Mouse (Mus musculus): ENCODE data around the gene Tbc1d8b. TPM values are rescaled to one million over a fixed set of nuclear protein-coding genes. Genes with fewer than 3 reads are reported as not detected.

Gene Tbc1d8b
- total RNA-seq, 2 experiments from 2014 or later, result 9.7 to 10.1 TPM

DNA sequence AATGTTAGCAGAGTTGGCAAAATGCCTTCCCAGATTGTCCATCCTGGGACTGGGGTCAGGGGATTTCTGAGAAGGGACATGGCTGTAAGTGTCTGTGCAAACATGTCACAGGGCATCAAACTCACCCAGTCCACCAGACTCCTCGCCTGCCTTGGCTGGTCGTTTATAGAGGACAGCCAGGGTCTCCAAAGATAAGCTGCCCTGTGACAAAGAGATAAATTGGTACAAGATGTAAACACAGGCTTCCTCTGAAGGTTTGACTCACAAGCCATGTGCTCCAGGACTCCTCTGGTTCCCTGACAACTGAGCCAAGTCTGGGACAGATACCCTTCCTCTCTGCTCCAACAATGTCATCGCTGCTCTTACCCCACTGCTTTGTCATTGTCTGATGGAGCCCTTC lies 96.2 kb downstream of the Tbc1d8b start:
- no peak for DNase-seq

DNA sequence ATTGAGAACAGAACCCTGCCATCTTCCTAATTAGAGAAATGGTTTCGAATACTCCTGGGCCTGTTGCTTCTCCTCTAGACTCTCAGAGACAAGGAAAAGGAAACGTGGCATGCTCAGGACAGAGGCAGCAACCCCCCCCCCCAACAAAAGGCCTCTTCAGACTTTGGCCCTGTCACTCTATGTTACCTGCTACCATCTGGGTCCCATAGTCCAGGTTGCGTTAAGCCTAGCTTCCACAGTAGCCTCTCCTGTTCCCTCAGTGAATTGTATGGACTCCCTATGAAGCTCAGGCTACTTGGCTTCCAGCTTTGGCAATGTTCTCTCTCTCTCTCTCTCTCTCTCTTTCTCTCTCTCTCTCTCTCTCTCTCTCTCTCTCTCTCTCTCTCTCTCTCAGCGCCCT lies 96.8 kb downstream of the Tbc1d8b start:
- no peak for DNase-seq

DNA sequence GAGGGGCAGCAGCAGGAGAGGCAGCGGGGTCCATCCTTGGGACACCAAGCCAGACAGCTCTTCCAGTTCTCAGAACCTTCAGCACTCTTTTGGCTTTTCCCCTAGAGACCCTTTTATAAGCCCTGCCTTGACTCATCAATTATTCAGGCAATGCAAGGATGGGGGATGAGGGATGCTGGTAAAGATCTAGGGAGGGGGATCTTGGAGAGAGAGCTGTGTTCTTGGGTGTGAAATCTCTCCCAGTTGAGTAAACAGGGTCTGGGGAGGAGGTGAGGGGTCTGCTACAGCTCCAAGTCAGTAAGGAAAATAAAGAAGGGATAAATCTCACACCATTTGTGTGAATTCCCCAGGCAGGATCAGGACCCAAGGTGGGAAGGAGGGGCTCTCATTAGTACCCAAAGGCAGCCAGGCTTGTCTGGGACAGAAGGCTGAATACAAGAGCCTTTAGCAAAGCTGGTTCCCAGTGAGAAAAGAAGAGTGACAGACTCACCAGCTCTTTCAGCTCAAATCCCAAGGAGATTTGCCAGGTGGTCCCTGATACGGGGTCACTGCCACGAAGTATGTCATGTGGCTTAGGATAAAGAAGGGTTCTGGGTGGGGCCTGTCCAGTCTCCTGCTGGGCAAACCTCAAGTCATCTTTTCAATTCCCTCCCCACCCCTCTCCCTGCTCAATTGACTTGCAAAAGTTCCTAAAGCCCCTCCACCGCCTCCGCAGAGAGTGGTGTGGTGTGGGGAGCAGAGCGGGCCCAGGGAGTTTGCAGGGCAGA lies 97.7 kb downstream of the Tbc1d8b start, which contains the start of gene Ripply1:
Gene Ripply1 (minus strand): TSS at position 76 of the 767 bp plus-strand sequence.
- DNase-seq, result no peak

DNA sequence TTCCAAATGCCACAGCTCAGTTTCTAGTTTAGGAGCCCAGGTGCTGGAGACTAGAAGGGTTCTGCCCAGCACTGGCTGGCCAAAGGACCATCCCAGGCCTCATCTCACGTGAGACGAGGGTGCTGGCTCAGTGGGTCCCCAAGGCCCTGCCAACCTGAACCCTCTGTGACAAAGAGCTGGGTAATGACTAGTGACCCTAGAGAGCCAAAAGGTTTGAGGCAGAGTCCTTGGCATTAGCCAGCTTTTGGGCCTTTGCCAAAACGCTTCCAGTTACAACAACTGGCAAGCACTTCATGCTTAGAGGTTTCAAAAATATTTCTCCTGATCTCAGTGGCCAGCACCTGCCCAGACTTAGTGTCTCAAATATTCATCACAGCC lies 98.2 kb downstream of the Tbc1d8b start:
- peak; percentile 37 for DNase-seq

DNA sequence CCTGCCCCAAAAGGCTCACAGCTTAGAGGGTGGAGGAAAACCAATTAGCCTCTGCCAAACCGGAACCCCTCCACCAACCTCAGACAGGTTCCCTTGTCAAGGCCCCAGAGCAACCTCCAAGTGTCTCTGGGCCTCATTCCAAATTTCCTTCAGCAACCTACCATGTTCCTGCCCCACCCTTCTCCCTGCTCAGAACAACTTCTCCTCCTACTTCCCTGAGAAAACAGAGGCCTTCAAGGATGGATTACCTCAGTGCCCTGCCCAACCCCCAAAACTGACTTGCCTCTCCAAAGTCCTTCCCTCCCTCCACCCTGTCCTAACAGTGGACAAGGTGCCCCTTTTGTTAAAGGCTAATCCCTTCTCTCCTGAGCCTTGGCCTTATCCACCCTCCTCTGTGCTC lies 101.0 kb downstream of the Tbc1d8b start:
- DNase-seq, result no peak

DNA sequence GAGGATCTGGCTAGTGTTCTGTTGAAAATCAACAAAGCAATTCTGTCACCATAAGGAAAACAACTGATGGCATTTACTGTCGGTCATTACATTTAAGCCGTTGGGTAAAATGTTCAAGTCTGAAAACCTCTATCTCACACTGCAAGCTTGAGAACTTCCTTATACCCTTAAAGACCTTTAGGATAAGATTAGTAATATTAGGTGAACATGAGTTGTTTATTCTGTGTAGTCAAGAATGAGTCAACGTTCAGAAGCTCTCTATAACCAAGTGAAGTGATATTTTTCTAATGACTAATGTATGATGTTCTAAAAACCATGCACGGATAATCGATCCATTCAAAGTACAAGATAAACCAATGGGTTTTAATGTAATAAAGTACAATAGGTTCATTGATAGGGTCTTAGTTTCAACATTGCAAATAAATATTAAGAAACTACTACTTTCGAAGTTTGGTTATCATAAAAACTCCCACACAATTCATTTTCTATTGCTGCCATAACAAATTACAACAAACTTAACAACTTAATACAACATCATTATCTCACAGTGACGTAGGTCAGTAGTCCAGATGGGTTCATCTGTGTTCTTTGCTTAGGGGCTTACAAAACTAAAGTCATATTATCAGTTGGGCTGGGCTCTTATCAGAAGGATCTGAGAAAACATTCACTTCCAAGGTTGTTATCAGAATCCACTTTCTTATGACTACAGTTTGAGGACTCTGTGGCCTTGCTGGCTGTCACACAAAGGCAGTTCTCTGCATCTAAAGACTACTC lies 109.5 kb downstream of the Tbc1d8b start:
- DNase-seq, result no peak

DNA sequence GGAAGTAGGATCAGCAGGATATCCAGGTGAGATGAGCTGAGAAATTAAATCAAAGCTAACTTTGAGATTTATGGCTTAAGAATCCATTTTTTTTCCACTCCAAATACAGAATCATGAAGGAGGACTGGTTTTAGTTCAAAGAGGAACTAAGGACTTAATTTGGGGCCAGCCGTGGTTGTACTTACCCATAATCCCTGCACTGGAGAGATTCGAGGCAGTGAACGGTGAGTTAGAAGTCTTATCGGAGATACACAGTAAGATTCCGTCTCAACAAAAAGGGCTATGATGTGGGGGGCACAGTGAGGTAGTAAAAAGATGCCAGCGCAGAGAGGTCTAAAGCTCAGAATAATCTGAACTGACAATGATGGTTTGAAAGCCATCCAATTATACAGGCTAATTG lies 111.2 kb downstream of the Tbc1d8b start:
- DNase-seq, result no peak

DNA sequence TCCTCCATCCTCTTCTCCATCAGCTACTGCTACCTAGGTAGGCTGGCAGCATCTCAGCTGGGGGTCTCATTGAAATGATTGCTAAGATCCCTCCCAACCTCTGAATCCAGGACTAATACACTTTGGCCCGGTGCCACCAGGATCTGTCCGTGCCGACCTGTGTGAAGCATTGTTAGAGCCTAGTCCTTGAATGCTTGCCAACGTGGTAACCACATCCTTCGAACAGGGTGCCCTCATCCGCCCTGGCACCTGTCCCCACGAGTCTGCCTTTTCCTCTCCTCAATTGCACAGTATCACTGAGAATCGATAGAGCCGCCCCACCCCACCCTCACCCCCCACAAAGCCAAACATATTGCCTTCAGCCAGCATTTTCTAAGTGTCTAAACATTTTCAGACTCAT lies 113.1 kb downstream of the Tbc1d8b start:
- no peak for DNase-seq

DNA sequence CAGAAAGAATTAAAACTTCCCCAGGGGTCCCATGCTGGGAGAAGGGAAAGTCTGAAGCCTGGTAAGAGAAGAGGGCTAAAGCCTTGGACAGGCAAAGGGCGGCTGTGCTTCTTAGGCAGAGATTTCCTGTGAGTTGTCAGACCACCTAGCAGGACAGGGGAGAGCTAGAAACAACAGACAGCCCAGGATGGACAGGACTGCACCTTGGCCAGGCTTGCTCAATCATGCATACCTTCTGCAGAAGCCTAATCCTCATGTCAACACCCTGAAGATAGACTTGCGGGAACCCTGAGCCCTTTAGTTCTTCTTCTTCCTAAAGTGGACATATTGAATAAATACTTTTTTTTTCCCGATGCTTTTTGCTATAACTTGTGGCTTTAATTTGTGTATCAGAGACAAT lies 115.2 kb downstream of the Tbc1d8b start:
- no peak for DNase-seq

DNA sequence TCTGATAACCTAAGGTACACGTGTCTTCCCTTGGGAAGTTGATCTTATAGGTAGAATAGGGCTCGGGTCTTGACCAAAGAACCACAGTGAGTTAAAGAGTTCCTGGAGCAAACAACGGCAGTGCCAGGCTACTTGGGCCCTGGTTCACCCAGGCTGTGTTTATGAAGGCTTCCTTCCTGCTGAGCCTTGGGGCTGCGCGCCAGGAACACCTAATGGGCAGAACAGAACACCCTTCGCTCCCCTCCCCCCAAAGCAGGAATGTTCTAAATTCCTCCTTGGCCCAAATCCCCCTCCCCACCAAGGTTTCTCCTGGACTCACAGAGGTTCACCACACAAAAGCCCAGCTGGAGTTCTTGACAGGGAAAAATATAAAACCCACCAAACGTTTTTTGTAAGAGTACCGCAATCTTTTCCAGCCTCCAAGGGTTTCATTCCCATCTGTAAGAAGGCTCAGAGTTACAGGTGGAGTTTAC lies 115.6 kb downstream of the Tbc1d8b start, which contains the start of gene Cldn2:
Gene Cldn2 (plus strand): TSS at position 423 of the 473 bp plus-strand sequence.
- no peak for DNase-seq

Other genes starting within 250 kb of the Tbc1d8b start
- gene D330045A20Rik, start 204.6 kb upstream of the Tbc1d8b start, total RNA-seq (2021), result 1 to 10 TPM in 1 of 2 experiments, under 1 TPM in 1; 0.99 to 1.0 TPM
- 10 to 100 TPM; 47.2 to 53.1 TPM for gene Rnf128, start 121.7 kb upstream of the Tbc1d8b start, total RNA-seq (2021)
- gene Gm15013, start 29.5 kb downstream of the Tbc1d8b start, total RNA-seq (2021), result not detected
- not detected for gene Ripply1, start 97.4 kb downstream of the Tbc1d8b start, total RNA-seq (2021)
- gene Cldn2, start 115.8 kb downstream of the Tbc1d8b start, total RNA-seq (2021), result not detected
- gene Morc4, start 186.7 kb downstream of the Tbc1d8b start, total RNA-seq (2021), result 10 to 100 TPM; 11.4 to 12.3 TPM